Mouse (Mus musculus) G1E (cell line): Measurements from ENCODE around the gene Gm42878. TPM values are rescaled to one million over a fixed set of nuclear protein-coding genes. Genes with fewer than 3 reads are reported as not detected.
A peak's percentile ranks its signal among the peaks of the same experiment; 100 is the strongest.

Experiments
- ATAC-seq: 2 replicates; pipeline ENCODE4 v1.8.0; 2016; ENCODE audit warnings: mild to moderate bottlenecking; ENCODE audit not compliant: insufficient number of reproducible peaks, poor library complexity, low FRiP score, severe bottlenecking; ENCODE audit errors: extremely low read depth
- DNase-seq: peaks from one replicate; pipeline ENCODE4 v3.0.0; 2012; ENCODE audit warnings: low spot score
- H3K27me3 ChIP-seq: 2 replicates; pipeline ENCODE4 v1.6.1; 2012; ENCODE audit warnings: mild to moderate bottlenecking, low read length, inconsistent platforms; ENCODE audit not compliant: insufficient read depth
- H3K36me3 ChIP-seq: replicated peaks from 2 replicates; pipeline ENCODE3; 2012; ENCODE audit warnings: mild to moderate bottlenecking, inconsistent platforms
- H3K4me1 ChIP-seq: 2 replicates; pipeline ENCODE4 v1.6.1; 2012; ENCODE audit warnings: low read depth, low read length, inconsistent platforms, mixed read lengths; ENCODE audit not compliant: insufficient read depth
- H3K4me3 ChIP-seq: 2 replicates; pipeline ENCODE4 v1.5.1; 2012; ENCODE audit warnings: low read depth, mild to moderate bottlenecking, inconsistent platforms, low read length, moderate library complexity, mixed read lengths
- H3K9me3 ChIP-seq: replicated peaks from 2 replicates; pipeline ENCODE4 v1.6.1; 2012; ENCODE audit warnings: inconsistent platforms
- CTCF ChIP-seq: IDR thresholded peaks from 2 replicates; pipeline ENCODE4 v1.5.1; 2012; ENCODE audit warnings: low read depth, low read length, inconsistent platforms, mixed read lengths
- GATA1 ChIP-seq: IDR thresholded peaks from 2 replicates; pipeline ENCODE4 v1.6.1; 2012; ENCODE audit warnings: borderline replicate concordance, low read length, inconsistent platforms, mixed read lengths
- GATA2 ChIP-seq: IDR thresholded peaks from 2 replicates; pipeline ENCODE4 v1.6.1; 2012; ENCODE audit warnings: low read depth, low read length, inconsistent platforms, borderline replicate concordance
- POLR2AphosphoS5 ChIP-seq: IDR thresholded peaks from 2 replicates; pipeline ENCODE4 v1.6.1; 2012; ENCODE audit warnings: low read depth, low read length, inconsistent platforms; ENCODE audit not compliant: insufficient replicate concordance
- TAL1 ChIP-seq: conservative IDR thresholded peaks from 2 replicates; pipeline ENCODE4 v1.6.1; 2012; ENCODE audit warnings: low read depth, low read length, inconsistent platforms, mixed read lengths
- polyA plus RNA-seq: library from polyadenylated mRNA; stranded (reverse); fragments of >175 nt; gene quantifications from 2 replicates; pipeline ENCODE4 v1.2.3, GENCODE M21; 2012
- total RNA-seq, 2 experiments: library from RNA; stranded (forward) in 1 of 2; stranded (reverse) in 1 of 2; fragments of 200-1000 nt in 1 of 2; fragments of >200 nt in 1 of 2; fragmentation: Nextera tagmentation in 1 of 2; gene quantifications; 2 replicates each; pipeline ENCODE4 v1.2.3; 2014 to 2017

The Gm42878 gene
- total and polyA plus RNA-seq, 3 experiments: not detected

GRCm38 (mm10) chr5:121545793-121546529, 679 bp upstream of the Gm42878 start, which contains the start of gene Mapkapk5:
TSS of gene Mapkapk5 (minus strand) at chr5:121545905.
- no peak for TF ChIP-seq GATA1
- no peak for TF ChIP-seq TAL1
- no peak for TF ChIP-seq CTCF
- no peak for TF ChIP-seq POLR2AphosphoS5
- no peak for TF ChIP-seq GATA2
- Histone ChIP-seq H3K4me3 (peak within 1 kb of the TSS; percentile 83), H3K36me3 (peaks cover 29% of the 10 kb centered on the region), H3K9me3 (no peaks in the 10 kb centered on the region), H3K4me1 (peaks cover 30% of the 10 kb centered on the region), H3K27me3 (peaks cover 4% of the 10 kb centered on the region; the same call in 1 of the 2 replicates)
- DNase-seq (peak; percentile 90), ATAC-seq (peak; percentile 86)

GRCm38 (mm10) chr5:121543370-121543769, 1.9 kb downstream of the Gm42878 start:
- Histone ChIP-seq H3K4me1 (peaks cover 30% of the 10 kb centered on the region), H3K4me3 (no peak overlapping the region)

GRCm38 (mm10) chr5:121541235-121541634, 4.0 kb downstream of the Gm42878 start:
- TF ChIP-seq POLR2AphosphoS5 (no peak), GATA2 (no peak), CTCF (no peak), TAL1 (no peak), GATA1 (no peak)
- peaks cover 59% of the 10 kb centered on the region for H3K36me3 ChIP-seq
- DNase-seq (no peak), ATAC-seq (no peak)
- peaks cover 25% of the 10 kb centered on the region for H3K4me1 ChIP-seq
- H3K9me3 ChIP-seq: no peaks in the 10 kb centered on the region
- no peak overlapping the region for H3K4me3 ChIP-seq
- H3K27me3 ChIP-seq: no peaks in the 10 kb centered on the region

More at GRCm38 (mm10) chr5:121543370-121543769, 1.9 kb downstream of the Gm42878 start:
- Histone ChIP-seq H3K27me3 (no peaks in the 10 kb centered on the region), H3K9me3 (no peaks in the 10 kb centered on the region), H3K36me3 (peaks cover 47% of the 10 kb centered on the region)
- TF ChIP-seq GATA1 (no peak), GATA2 (no peak), TAL1 (no peak), POLR2AphosphoS5 (no peak), CTCF (no peak)
- ATAC-seq: no peak
- no peak for DNase-seq

GRCm38 (mm10) chr5:121540066-121540465, 5.2 kb downstream of the Gm42878 start:
- H3K4me1 ChIP-seq: peaks cover 30% of the 10 kb centered on the region
- no peak for DNase-seq
- H3K27me3 ChIP-seq: no peaks in the 10 kb centered on the region
- H3K4me3 ChIP-seq: no peak overlapping the region
- no peaks in the 10 kb centered on the region for H3K9me3 ChIP-seq
- no peak for TF ChIP-seq GATA1
- TF ChIP-seq POLR2AphosphoS5: no peak
- no peak for TF ChIP-seq TAL1
- no peak for TF ChIP-seq CTCF
- no peak for TF ChIP-seq GATA2
- H3K36me3 ChIP-seq: peaks cover 70% of the 10 kb centered on the region
- no peak for ATAC-seq

GRCm38 (mm10) chr5:121537588-121537987, 7.7 kb downstream of the Gm42878 start:
- Histone ChIP-seq H3K4me1 (peaks cover 11% of the 10 kb centered on the region), H3K27me3 (no peaks in the 10 kb centered on the region), H3K36me3 (peaks cover 90% of the 10 kb centered on the region), H3K9me3 (no peaks in the 10 kb centered on the region), H3K4me3 (no peak overlapping the region)
- no peak for ATAC-seq
- no peak for DNase-seq
- TF ChIP-seq GATA2 (no peak), GATA1 (no peak), CTCF (no peak), POLR2AphosphoS5 (no peak), TAL1 (no peak)

- Histone ChIP-seq H3K4me1 (peaks cover 8% of the 10 kb centered on the region; the same call in 1 of the 2 replicates), H3K27me3 (no peaks in the 10 kb centered on the region), H3K9me3 (no peaks in the 10 kb centered on the region), H3K36me3 (peaks cover 90% of the 10 kb centered on the region), H3K4me3 (no peak overlapping the region)
- ATAC-seq (no peak), DNase-seq (no peak)
- TF ChIP-seq GATA2 (no peak), POLR2AphosphoS5 (no peak), TAL1 (no peak), GATA1 (no peak)
Observed at GRCm38 (mm10) chr5:121536921-121537555, 8.2 kb downstream of the Gm42878 start.
